Mouse (Mus musculus) C2C12 (cell line): ENCODE data around the gene Slc43a3.

Experiments
- CEBPB ChIP-seq: IDR thresholded peaks from one replicate; pipeline ENCODE4 v1.6.1; 2011; ENCODE audit warnings: low read depth, mild to moderate bottlenecking, control low read depth, moderate library complexity
- CTCF ChIP-seq: IDR thresholded peaks from one replicate; pipeline ENCODE4 v1.5.1; 2011; ENCODE audit not compliant: control insufficient read depth, insufficient read depth, insufficient read length
- FOSL1 ChIP-seq: IDR thresholded peaks from one replicate; pipeline ENCODE4 v1.8.0; 2011; ENCODE audit warnings: mild to moderate bottlenecking, low read length; ENCODE audit not compliant: poor library complexity, insufficient read depth, severe bottlenecking
- MAX ChIP-seq: IDR thresholded peaks from one replicate; pipeline ENCODE4 v1.6.1; 2011; ENCODE audit warnings: mild to moderate bottlenecking, control low read depth
- MYOD1 ChIP-seq: IDR thresholded peaks from one replicate; pipeline ENCODE4 v1.6.1; 2011; ENCODE audit warnings: low read depth; ENCODE audit not compliant: control insufficient read depth, insufficient read length
- MYOG ChIP-seq: IDR thresholded peaks from one replicate; pipeline ENCODE4 v1.6.1; 2011; ENCODE audit not compliant: control insufficient read depth, insufficient read length; ENCODE audit errors: extremely low read depth
- USF1 ChIP-seq: IDR thresholded peaks from one replicate; pipeline ENCODE4 v1.6.1; 2011; ENCODE audit warnings: low read depth, mild to moderate bottlenecking, control low read depth, moderate library complexity

DNA sequence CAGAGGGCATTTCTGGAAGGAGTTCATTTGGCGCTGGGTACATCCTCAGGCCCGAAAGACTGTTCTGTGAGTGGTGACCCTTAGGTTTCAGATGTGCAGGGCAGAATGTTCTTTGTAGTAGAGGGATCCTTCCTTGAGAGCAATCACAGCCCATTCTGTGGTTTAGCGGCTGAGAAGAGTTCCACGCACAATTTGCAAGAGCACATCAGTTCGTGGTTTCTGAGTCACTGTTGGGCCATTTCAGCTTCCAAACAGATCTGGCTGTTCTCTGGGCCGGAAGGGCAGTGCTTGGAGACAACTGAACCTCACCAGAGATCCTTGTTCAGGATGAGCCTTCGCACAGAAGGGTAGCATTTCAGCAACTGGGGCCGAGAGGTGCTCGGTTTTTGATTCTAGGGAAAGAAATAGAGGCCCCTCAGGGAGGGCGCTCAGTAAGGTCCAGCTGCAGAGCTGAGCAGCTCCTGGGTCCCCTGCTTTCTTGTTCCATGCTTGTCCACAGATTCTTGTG lies 16.7 kb upstream of the Slc43a3 start:
- TF ChIP-seq MYOD1 (no peak), USF1 (no peak), CTCF (no peak), MAX (no peak), FOSL1 (no peak), CEBPB (no peak), MYOG (no peak)
